Mouse (Mus musculus): ENCODE data around the gene N4bp2. TPM values are rescaled to one million over a fixed set of nuclear protein-coding genes. Genes with fewer than 3 reads are reported as not detected.
A peak's percentile ranks its signal among the peaks of the same experiment; 100 is the strongest.

Gene N4bp2
- polyA plus RNA-seq, 1 experiment, result 73.4 TPM

DNA sequence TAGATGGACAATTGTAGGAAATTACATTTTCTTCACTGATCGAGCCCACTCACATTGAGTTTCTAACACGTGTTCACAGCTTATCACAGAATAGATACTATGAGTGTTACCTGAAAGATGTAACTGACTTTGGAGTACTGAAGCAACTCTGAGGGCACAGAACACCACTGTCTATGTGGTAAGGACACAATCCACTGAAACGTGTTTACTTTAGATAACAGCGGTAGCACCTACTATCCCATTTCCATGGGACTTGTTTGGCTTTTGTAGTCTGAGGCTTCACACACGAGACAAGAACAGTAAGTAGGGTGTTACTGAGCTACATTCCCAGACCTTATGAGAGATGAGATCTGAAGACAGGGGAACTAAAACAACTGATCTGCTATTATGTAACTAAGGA lies 2.3 kb upstream of the N4bp2 start:
- no peak for TF ChIP-seq EP300 (IDR thresholded peaks at IDR 0.05; ENCODE audit: insufficient read depth, low read depth, low read length)
- no peak for TF ChIP-seq CTCF (IDR thresholded peaks at IDR 0.05; ENCODE audit: low read depth, low read length)
- TF ChIP-seq POLR2A (IDR thresholded peaks at IDR 0.05; ENCODE audit: insufficient read depth, low read length), result no peak
- Histone ChIP-seq H3K36me3 (ENCODE audit: control insufficient read depth, insufficient read depth, low read length, poor library complexity, severe bottlenecking) (no peaks in the 10 kb centered on the region), H3K27me3 (ENCODE audit: control insufficient read depth, insufficient read depth, low read length, poor library complexity, severe bottlenecking) (no peaks in the 10 kb centered on the region), H3K27ac (ENCODE audit: insufficient read depth, low read length) (no peak overlapping the region), H3K4me1 (ENCODE audit: control insufficient read depth, insufficient read depth, low read length) (no peaks in the 10 kb centered on the region), H3K9ac (ENCODE audit: low read depth, poor library complexity, severe bottlenecking) (no peak overlapping the region), H3K4me3 (ENCODE audit: low read depth, low read length) (no peak overlapping the region), H3K9me3 (replicated peaks; ENCODE audit: control insufficient read depth, insufficient read depth, low read length, poor library complexity, severe bottlenecking) (no peaks in the 10 kb centered on the region)

DNA sequence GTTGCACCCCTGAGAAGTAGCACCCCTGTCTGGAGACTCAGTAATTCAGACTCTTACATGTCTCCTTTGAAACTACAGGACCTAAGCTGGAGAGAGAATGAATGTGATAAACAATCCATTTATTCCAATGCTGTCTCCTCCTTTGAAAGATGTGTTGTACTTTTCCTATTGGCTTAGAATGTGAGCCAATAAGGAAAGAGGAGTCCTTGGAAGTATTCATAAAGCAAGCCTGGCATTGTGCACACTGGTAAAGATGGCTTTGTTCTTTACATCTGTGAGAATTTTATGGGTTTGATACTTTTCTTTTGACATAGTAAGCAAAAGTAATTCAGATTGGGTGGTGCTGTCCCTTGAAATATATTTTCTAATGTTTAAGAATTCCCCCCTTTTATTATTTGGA lies 1.4 kb upstream of the N4bp2 start:
- no peak overlapping the region for H3K27ac ChIP-seq (ENCODE audit: insufficient read depth, low read length)
- TF ChIP-seq POLR2A (IDR thresholded peaks at IDR 0.05; ENCODE audit: insufficient read depth, low read length), result no peak
- TF ChIP-seq EP300 (IDR thresholded peaks at IDR 0.05; ENCODE audit: insufficient read depth, low read depth, low read length), result no peak
- no peak for TF ChIP-seq CTCF (IDR thresholded peaks at IDR 0.05; ENCODE audit: low read depth, low read length)
- H3K4me3 ChIP-seq (ENCODE audit: low read depth, low read length), result no peak overlapping the region

DNA sequence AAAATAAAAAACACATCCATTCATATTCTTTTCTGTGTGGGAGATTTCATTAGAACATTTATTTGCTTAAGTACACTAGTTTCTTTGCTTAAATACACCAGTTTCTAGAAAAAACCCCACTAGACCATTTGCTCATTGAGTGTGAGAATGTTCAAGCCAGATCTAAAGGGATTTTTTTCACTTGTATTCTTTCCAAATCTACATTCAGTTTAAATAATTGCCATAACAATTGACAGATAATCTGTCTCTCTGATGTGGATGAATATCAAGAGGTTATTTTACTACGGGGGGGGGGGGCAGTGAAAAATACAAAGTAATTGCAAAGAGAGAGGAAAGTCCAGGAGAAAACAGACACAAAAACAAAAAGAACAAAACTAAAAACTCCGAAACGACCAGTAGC lies 635 bp upstream of the N4bp2 start:
- Histone ChIP-seq H3K36me3 (ENCODE audit: control insufficient read depth, insufficient read depth, low read length, poor library complexity, severe bottlenecking) (no peaks in the 10 kb centered on the region), H3K27me3 (ENCODE audit: control insufficient read depth, insufficient read depth, low read length, poor library complexity, severe bottlenecking) (no peaks in the 10 kb centered on the region), H3K4me3 (ENCODE audit: low read depth, low read length) (no peak overlapping the region), H3K9me3 (replicated peaks; ENCODE audit: control insufficient read depth, insufficient read depth, low read length, poor library complexity, severe bottlenecking) (no peaks in the 10 kb centered on the region), H3K27ac (ENCODE audit: insufficient read depth, low read length) (peak overlapping the region; percentile 82; the same call in 1 of the 2 replicates), H3K9ac (ENCODE audit: low read depth, poor library complexity, severe bottlenecking) (peak overlapping the region; percentile 99), H3K4me1 (ENCODE audit: control insufficient read depth, insufficient read depth, low read length) (no peaks in the 10 kb centered on the region)
- no peak for TF ChIP-seq CTCF (IDR thresholded peaks at IDR 0.05; ENCODE audit: low read depth, low read length)
- no peak for TF ChIP-seq EP300 (IDR thresholded peaks at IDR 0.05; ENCODE audit: insufficient read depth, low read depth, low read length)
- TF ChIP-seq POLR2A (IDR thresholded peaks at IDR 0.05; ENCODE audit: insufficient read depth, low read length), result no peak

More for the DNA sequence above, 1.4 kb upstream of the N4bp2 start:
- Histone ChIP-seq H3K36me3 (ENCODE audit: control insufficient read depth, insufficient read depth, low read length, poor library complexity, severe bottlenecking) (no peaks in the 10 kb centered on the region), H3K4me1 (ENCODE audit: control insufficient read depth, insufficient read depth, low read length) (no peaks in the 10 kb centered on the region), H3K27me3 (ENCODE audit: control insufficient read depth, insufficient read depth, low read length, poor library complexity, severe bottlenecking) (no peaks in the 10 kb centered on the region), H3K9me3 (replicated peaks; ENCODE audit: control insufficient read depth, insufficient read depth, low read length, poor library complexity, severe bottlenecking) (no peaks in the 10 kb centered on the region), H3K9ac (ENCODE audit: low read depth, poor library complexity, severe bottlenecking) (no peak overlapping the region)

DNA sequence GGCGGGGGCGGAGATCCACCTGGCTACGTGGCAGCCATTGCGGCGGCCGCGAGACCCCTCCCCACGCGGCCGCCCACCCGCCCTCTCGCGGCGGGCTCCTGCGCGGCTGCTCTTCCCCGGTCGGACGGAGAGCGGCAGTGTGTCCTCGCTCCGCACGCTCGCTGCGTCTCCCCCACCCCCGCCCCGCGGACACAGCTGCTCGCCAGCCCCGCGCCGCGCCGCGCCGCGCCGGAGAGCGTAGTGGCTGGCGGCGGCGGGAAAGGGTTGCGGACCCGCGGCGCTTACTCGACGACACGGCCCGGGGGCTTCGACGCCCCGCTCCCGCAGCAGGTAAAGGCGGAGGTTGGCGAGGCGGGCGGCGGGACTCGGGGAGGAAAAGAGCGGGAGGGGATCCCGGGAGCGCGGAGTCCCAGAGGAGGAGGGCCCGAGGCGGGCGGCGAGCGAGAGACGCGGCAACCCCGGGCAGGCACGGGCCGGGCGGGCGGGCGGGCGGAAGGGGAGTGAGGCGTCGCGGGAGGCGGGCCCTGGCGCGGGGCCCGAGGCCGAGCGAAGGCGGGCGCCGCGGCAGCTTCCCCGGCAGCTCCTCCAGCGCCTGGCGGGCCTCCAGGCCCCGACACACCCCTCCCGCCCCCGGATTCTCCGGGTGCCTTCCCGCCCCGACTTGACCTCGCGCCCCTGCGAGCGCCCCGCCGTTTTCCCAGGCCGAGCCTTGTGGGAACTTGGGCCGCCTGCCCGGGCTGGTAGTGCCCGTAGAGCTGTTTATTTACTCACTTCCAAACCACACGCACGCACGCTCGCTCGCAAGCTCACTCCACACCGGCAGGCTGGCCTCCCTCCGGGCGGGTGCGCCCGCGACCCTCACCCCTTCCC lies 830 bp downstream of the N4bp2 start:
- no peaks in the 10 kb centered on the region for H3K9me3 ChIP-seq (replicated peaks; ENCODE audit: control insufficient read depth, insufficient read depth, low read length, poor library complexity, severe bottlenecking)
- no peaks in the 10 kb centered on the region for H3K36me3 ChIP-seq (ENCODE audit: control insufficient read depth, insufficient read depth, low read length, poor library complexity, severe bottlenecking)
- peak overlapping the region; percentile 99 for H3K4me3 ChIP-seq (ENCODE audit: low read depth, low read length)
- peak overlapping the region; percentile 84 for H3K27ac ChIP-seq (ENCODE audit: insufficient read depth, low read length)
- H3K9ac ChIP-seq (ENCODE audit: low read depth, poor library complexity, severe bottlenecking), result peak overlapping the region; percentile 99
- peak; percentile 19 for TF ChIP-seq CTCF (IDR thresholded peaks at IDR 0.05; ENCODE audit: low read depth, low read length)
- no peak for TF ChIP-seq POLR2A (IDR thresholded peaks at IDR 0.05; ENCODE audit: insufficient read depth, low read length)
- H3K27me3 ChIP-seq (ENCODE audit: control insufficient read depth, insufficient read depth, low read length, poor library complexity, severe bottlenecking), result no peaks in the 10 kb centered on the region
- H3K4me1 ChIP-seq (ENCODE audit: control insufficient read depth, insufficient read depth, low read length), result no peaks in the 10 kb centered on the region

DNA sequence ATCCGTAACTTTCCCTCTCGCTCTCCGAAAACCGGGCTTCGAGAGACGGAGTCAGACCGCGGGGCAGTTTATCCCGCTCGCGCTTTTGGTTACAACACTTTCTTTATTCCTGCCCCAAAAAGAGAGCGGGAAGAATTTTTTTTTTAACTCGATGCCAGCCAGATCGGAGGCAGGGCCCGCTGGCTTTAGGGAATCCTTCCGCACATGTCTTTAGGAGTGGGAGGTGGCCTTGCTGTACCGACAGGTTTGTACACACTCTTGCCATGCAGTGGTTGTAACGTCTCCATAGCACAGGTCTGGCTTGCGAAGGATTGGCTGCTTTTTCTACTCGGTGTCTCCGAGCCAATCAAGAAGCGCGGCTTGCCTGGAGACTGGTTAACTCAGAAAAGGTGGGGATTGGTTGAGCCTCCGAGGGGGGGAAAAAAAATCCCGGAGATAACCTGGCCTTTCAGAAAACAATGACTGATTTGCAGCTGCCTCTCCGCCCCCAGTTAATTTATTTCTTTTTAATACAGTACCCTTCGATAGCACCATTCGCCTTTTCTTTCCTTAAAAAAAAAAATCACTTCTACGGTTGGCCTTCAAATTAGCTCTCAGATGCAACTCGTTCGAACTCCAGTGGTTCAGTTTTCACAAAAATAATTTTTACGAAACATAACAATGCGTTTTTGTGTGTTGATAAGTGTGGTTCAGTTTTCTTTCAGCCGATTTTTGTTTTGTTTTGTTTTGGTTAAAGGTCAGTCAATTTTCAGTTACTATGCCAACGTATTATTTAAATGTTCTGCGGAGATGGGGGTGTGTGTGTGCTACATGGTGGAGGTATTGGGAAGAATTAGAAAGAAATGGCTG lies 1.7 kb downstream of the N4bp2 start:
- H3K9ac ChIP-seq (ENCODE audit: low read depth, poor library complexity, severe bottlenecking), result peak overlapping the region; percentile 99
- H3K36me3 ChIP-seq (ENCODE audit: control insufficient read depth, insufficient read depth, low read length, poor library complexity, severe bottlenecking), result no peaks in the 10 kb centered on the region
- no peaks in the 10 kb centered on the region for H3K27me3 ChIP-seq (ENCODE audit: control insufficient read depth, insufficient read depth, low read length, poor library complexity, severe bottlenecking)
- TF ChIP-seq POLR2A (IDR thresholded peaks at IDR 0.05; ENCODE audit: insufficient read depth, low read length) (peak; percentile 86), EP300 (IDR thresholded peaks at IDR 0.05; ENCODE audit: insufficient read depth, low read depth, low read length) (no peak)
- peak overlapping the region; percentile 84 for H3K27ac ChIP-seq (ENCODE audit: insufficient read depth, low read length)
- no peaks in the 10 kb centered on the region for H3K9me3 ChIP-seq (replicated peaks; ENCODE audit: control insufficient read depth, insufficient read depth, low read length, poor library complexity, severe bottlenecking)
- H3K4me3 ChIP-seq (ENCODE audit: low read depth, low read length), result peak overlapping the region; percentile 99
- H3K4me1 ChIP-seq (ENCODE audit: control insufficient read depth, insufficient read depth, low read length), result no peaks in the 10 kb centered on the region

DNA sequence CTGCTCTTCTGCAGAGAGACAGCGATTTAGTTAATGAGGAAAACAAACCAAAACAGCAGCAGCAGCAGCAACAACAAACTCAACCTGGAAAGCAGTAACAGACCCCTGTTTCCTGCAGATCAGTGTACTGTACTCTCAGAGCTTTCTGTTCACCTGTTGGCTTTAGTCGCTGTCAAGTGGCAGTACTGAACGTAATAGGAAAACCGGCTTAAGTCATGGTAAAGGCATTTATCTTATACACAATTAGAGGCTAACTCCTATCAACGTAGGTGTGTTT lies 2.3 kb downstream of the N4bp2 start:
- TF ChIP-seq CTCF (IDR thresholded peaks at IDR 0.05; ENCODE audit: low read depth, low read length) (no peak), EP300 (IDR thresholded peaks at IDR 0.05; ENCODE audit: insufficient read depth, low read depth, low read length) (no peak), POLR2A (IDR thresholded peaks at IDR 0.05; ENCODE audit: insufficient read depth, low read length) (no peak)
- H3K27ac ChIP-seq (ENCODE audit: insufficient read depth, low read length), result no peak overlapping the region

More for the DNA sequence above, 2.3 kb downstream of the N4bp2 start:
- Histone ChIP-seq H3K36me3 (ENCODE audit: control insufficient read depth, insufficient read depth, low read length, poor library complexity, severe bottlenecking) (no peaks in the 10 kb centered on the region), H3K27me3 (ENCODE audit: control insufficient read depth, insufficient read depth, low read length, poor library complexity, severe bottlenecking) (no peaks in the 10 kb centered on the region), H3K9me3 (replicated peaks; ENCODE audit: control insufficient read depth, insufficient read depth, low read length, poor library complexity, severe bottlenecking) (no peaks in the 10 kb centered on the region), H3K4me3 (ENCODE audit: low read depth, low read length) (no peak overlapping the region), H3K4me1 (ENCODE audit: control insufficient read depth, insufficient read depth, low read length) (no peaks in the 10 kb centered on the region), H3K9ac (ENCODE audit: low read depth, poor library complexity, severe bottlenecking) (peak overlapping the region; percentile 99; the same call in 1 of the 2 replicates)
